Mouse (Mus musculus) brain, embryonic 18.5 days (tissue): ENCODE measurements around the gene Filip1.

Source experiments
- DNase-seq: peaks from one replicate; pipeline ENCODE4 v3.0.0-alpha.2; 2012; ENCODE audit warnings: low read depth, low spot score

The Filip1 gene

DNA sequence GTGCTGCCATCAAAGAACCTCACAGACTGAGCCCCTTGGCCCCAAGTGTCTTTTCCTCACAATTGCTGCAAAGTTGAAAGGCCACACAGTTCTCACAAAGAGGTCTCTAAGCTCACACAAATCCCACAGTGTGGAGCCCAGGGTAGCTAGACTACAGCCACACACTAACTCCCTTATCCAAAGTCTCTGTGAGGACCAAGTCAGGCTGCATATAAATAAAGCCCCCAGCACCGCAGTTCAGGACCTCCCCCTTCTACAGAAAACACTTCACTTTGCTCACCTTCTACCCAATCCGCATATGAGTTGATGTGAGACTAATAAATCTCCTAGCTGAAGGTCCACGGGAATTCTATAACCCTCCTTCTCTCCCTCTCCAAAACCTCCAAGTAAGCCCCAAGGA, 228.2 kb downstream of the Filip1 start:
- DNase-seq = no peak

DNA sequence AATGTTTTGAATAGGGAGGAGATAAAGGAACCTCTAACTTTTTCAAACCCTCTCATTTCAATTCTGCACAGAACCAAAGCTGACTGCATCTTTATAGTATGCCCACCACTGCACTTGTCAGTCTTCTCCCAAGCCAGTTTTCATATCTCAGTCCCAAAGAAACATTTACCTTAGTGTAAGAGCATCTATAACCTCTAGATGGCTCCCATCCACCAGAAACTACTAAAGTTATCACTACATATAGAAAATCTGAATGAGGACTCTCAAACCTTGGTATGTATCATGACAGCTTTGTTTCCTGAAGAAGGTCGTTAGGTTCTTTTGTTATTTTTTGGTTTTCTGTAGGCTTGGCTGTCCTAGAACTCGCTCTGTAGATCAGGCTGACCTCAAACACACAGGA, 233.3 kb downstream of the Filip1 start:
- DNase-seq = no peak

DNA sequence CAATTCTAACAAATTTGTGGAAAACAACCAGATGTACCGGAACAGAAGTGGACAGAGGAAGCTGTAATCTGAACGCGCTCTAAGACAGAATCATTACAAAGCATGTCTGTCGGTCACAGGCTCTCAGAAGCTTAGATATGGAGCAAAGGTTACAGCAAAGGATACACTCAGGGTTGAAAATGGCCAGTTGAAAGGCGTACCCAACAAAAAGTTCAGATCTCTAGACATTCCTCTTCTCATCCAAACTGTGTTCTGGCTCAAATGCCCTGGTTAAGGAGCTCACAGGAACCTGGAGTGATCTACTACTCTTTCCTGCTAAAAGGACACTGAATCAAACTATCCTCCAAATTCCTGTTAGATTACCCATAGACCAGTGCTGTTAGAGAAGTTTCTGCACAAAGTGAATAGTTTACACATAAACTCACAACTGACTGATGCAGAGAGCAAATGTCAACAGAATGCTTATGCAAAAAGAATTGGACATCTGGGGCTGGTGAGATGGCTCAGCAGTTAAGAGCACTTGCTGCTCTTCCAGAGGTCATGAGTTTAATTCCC, 245.6 kb downstream of the Filip1 start:
- DNase-seq = no peak

DNA sequence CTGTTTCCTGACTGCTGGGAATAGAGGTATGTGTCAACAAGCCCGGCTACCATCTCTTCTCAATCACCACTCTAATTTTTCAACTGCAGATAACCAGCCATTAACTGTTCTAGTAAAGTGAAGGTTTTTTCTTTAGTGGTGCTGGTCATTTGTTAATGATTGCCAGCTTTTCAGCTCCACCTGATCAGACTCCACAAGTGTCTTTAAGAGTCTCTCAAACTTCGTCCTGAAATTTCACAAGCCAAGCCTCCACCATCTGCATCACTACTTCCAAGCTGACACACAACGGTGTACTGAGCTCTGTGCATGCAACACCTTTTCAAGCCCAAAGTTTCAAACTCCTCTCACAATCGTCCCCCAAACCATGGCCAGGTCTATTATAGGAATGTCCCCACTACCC, 247.3 kb downstream of the Filip1 start:
- DNase-seq = no peak
